Mouse (Mus musculus) forebrain, embryonic 16.5 days (tissue): ENCODE measurements at regions not wholly inside any gene's neighbourhood (a gene's known extent, or its start where the extent isn't known, plus 50 kb on each side); places are given as distances from the start of the nearest gene placed in this dataset.
"Not testable (repeated sequence)": the region's sequence is repeated elsewhere in the genome, so short reads cannot be mapped to it uniquely, and the experiment has no call there.

Source experiments
- ATAC-seq: fragments of 200-750 bp; cut with Nextera tagmentation; 2 replicates; pipeline ENCODE4 v1.8.0; 2017; ENCODE audit warnings: mild to moderate bottlenecking, moderate library complexity
- H3K27ac ChIP-seq: fragments of 300-500 bp; sonication (generic); 2 replicates; pipeline ENCODE4 v1.5.1; 2014; ENCODE audit warnings: low read length, control low read depth
- H3K27me3 ChIP-seq: fragments of 300-500 bp; sonication (generic); replicated peaks from 2 replicates; pipeline ENCODE4 v1.6.1; 2014; ENCODE audit warnings: low read length; ENCODE audit not compliant: control insufficient read depth, insufficient read depth
- H3K36me3 ChIP-seq: fragments of 300-500 bp; sonication (generic); 2 replicates; pipeline ENCODE4 v1.6.1; 2014; ENCODE audit not compliant: control insufficient read depth, insufficient read depth
- H3K4me1 ChIP-seq: fragments of 300-500 bp; sonication (generic); replicated peaks from 2 replicates; pipeline ENCODE4 v1.6.1; 2014; ENCODE audit warnings: low read length; ENCODE audit not compliant: control insufficient read depth, insufficient read depth
- H3K4me2 ChIP-seq: fragments of 300-500 bp; sonication (generic); 2 replicates; pipeline ENCODE4 v1.6.1; 2014; ENCODE audit warnings: mild to moderate bottlenecking, low read length, control low read depth
- H3K4me3 ChIP-seq: fragments of 300-500 bp; sonication (generic); replicated peaks from 2 replicates; pipeline ENCODE4 v1.5.1; 2014; ENCODE audit warnings: mild to moderate bottlenecking, low read length, control low read depth
- H3K9ac ChIP-seq: fragments of 300-500 bp; sonication (generic); replicated peaks from 2 replicates; pipeline ENCODE4 v1.6.1; 2014; ENCODE audit warnings: low read depth, low read length, control low read depth
- H3K9me3 ChIP-seq: fragments of 300-500 bp; sonication (generic); 2 replicates; pipeline ENCODE4 v1.6.1; 2016; ENCODE audit warnings: low read length; ENCODE audit not compliant: control insufficient read depth
- WGBS: fragments of 180-500 bp; shearing (Covaris S2); extraction: QIAGEN DNeasy Blood & Tissue Kit; methylation state at CpG from one replicate; pipeline ENCODE4 v1.1.7; 2014; 5-methylcytosine and 5-hydroxymethylcytosine counted together

DNA sequence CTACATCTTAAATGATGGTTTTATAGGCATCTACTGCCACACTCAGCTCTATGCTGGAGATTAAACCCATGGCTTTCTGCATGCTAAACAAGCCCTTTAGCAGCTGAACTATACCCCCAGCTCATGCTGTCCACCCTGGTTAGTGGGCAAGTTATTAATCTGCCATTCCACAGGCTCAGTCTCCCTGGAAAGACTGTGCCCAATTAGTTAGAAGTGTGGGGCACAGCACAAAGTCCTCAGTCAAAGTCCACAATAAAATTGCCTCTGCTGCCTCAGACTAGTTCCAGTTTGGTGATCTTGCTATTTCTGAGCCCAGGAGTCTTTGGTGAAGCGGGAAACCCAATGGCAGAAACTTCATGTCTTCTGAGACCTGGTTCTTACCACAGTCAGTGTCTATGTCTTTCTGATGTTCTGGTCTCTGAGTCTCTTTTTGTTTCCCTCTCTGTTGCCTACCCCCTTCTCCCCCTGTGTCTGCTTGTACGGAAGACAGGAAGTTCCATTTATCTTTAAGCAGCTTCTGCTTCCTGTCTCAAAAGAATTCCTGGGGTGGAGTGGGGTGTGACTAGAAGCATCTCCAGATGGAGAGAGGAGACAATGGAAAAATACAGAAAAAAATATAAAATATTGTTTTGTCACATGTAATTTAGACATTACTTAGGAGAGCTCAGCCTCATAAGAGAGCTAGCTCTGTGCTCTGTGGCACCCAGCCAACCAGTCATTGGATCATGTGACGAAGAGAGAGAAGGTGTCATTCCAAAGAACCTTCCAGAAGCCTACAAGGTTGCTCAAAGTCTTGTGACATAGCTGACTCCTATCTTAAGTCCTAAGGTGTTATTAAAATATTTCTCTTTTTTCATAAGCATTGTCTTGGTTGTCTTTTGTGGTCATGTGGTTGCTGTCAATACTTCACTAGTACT is 133.3 kb upstream of the Max start:
- Histone ChIP-seq H3K4me1 (no peaks in the 10 kb centered on the region), H3K36me3 (no peaks in the 10 kb centered on the region), H3K27ac (no peak overlapping the region), H3K4me2 (no peak overlapping the region), H3K27me3 (no peaks in the 10 kb centered on the region), H3K4me3 (no peak overlapping the region), H3K9ac (no peak overlapping the region), H3K9me3 (no peaks in the 10 kb centered on the region)
- ATAC-seq, result no peak
- 90% methylated on average over 3 of the region's 3 CpGs for WGBS

- Histone ChIP-seq H3K4me1 (no peaks in the 10 kb centered on the region), H3K36me3 (no peaks in the 10 kb centered on the region), H3K27ac (no peak overlapping the region), H3K9me3 (no peaks in the 10 kb centered on the region), H3K4me3 (no peak overlapping the region), H3K4me2 (no peak overlapping the region), H3K9ac (no peak overlapping the region), H3K27me3 (no peaks in the 10 kb centered on the region)
- ATAC-seq, result no peak
- WGBS, result 88% methylated on average over 7 of the region's 7 CpGs
Measured at GRCm38 (mm10) chr12:77094168-77094567, 132.2 kb upstream of the Max start.

- H3K4me1 ChIP-seq, result no peaks in the 10 kb centered on the region
- ATAC-seq, result no peak
- WGBS, result 43% methylated on average over 3 of the region's 3 CpGs
- no peaks in the 10 kb centered on the region for H3K27me3 ChIP-seq
- H3K9ac ChIP-seq, result no peak overlapping the region
- no peak overlapping the region for H3K4me2 ChIP-seq
- no peak overlapping the region for H3K4me3 ChIP-seq
- no peaks in the 10 kb centered on the region for H3K9me3 ChIP-seq
- H3K27ac ChIP-seq, result no peak overlapping the region
- H3K36me3 ChIP-seq, result no peaks in the 10 kb centered on the region
Measured at GRCm38 (mm10) chr12:77092741-77093140, 130.7 kb upstream of the Max start.

DNA sequence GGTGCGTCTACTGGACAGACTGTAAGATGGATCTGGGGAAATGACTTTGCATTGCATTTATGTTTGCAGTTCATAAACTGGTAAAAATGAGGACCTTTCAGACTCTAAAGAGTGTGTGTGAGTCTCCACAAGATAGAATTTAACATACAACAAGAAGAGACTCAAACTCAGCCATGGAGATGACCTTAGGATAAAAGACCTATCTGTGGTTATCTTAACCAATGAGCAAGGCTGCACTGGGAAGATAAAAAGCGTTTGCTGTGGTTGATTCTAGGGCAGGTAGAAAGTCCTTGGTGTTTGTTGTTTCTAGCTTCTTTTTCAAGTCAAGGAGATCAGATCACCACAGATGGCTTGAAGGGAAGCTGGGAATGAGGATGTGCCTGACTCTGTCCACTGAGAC is 130.1 kb upstream of the Max start:
- 91% methylated on average over 2 of the region's 2 CpGs for WGBS
- ATAC-seq, result no peak

DNA sequence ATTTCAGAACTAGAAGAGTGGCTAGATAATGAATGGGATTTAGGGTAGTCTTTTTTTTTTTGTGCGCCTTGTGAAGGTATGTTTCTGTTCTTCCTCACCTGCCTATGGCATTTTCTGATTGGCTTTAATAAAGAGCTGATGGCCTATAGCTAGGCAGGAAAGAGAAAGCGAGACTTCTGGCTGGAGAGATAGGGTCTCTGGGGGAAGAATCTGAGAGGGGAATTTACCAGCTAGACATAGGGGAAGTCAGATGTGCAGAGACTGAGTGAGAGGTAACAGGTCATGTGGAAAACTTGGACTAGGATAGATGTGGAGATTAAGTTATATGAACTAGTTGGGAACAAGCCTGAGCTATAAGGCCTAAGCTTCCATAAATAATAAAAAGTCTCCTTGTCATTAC is 129.7 kb upstream of the Max start:
- 90% methylated on average over 2 of the region's 2 CpGs for WGBS
- no peaks in the 10 kb centered on the region for H3K4me1 ChIP-seq
- H3K4me3 ChIP-seq, result no peak overlapping the region
- H3K27me3 ChIP-seq, result no peaks in the 10 kb centered on the region
- no peak overlapping the region for H3K4me2 ChIP-seq
- no peaks in the 10 kb centered on the region for H3K9me3 ChIP-seq
- no peak overlapping the region for H3K9ac ChIP-seq
- no peak for ATAC-seq
- no peaks in the 10 kb centered on the region for H3K36me3 ChIP-seq
- no peak overlapping the region for H3K27ac ChIP-seq

More for the DNA sequence above, 130.1 kb upstream of the Max start:
- no peak overlapping the region for H3K9ac ChIP-seq
- no peaks in the 10 kb centered on the region for H3K4me1 ChIP-seq
- no peaks in the 10 kb centered on the region for H3K27me3 ChIP-seq
- no peak overlapping the region for H3K27ac ChIP-seq
- no peaks in the 10 kb centered on the region for H3K9me3 ChIP-seq
- H3K36me3 ChIP-seq, result no peaks in the 10 kb centered on the region
- no peak overlapping the region for H3K4me3 ChIP-seq
- H3K4me2 ChIP-seq, result no peak overlapping the region

DNA sequence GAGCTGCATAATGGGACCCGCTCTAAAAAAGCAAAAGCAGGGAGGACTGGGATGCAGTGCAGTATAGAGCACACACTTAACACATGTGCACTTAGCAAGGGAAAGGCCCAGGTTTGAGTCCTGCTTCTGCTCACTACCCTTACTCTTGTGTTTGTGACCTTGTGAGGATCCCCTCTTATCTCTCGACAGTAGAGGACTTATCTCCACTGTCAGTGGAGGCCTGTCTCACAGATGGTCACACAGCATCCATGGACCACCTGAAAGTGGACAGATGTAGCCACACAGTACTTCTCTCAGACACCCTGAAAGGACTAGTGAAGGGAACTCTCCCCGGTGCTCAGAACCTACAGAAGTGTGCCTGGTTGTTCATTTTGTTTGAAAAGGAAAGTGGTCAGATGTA is 128.5 kb upstream of the Max start:
- H3K4me2 ChIP-seq, result no peak overlapping the region
- no peak for ATAC-seq
- no peaks in the 10 kb centered on the region for H3K4me1 ChIP-seq
- WGBS, result 97% methylated on average over 3 of the region's 3 CpGs
- no peaks in the 10 kb centered on the region for H3K27me3 ChIP-seq
- H3K9ac ChIP-seq, result no peak overlapping the region
- no peaks in the 10 kb centered on the region for H3K36me3 ChIP-seq
- no peak overlapping the region for H3K27ac ChIP-seq
- H3K9me3 ChIP-seq, result no peaks in the 10 kb centered on the region
- H3K4me3 ChIP-seq, result no peak overlapping the region

GRCm38 (mm10) chr12:77089624-77090278 is 127.8 kb upstream of the Max start:
- Histone ChIP-seq H3K4me2 (no peak overlapping the region), H3K4me3 (no peak overlapping the region), H3K4me1 (no peaks in the 10 kb centered on the region), H3K9me3 (no peaks in the 10 kb centered on the region), H3K9ac (no peak overlapping the region), H3K27ac (no peak overlapping the region), H3K36me3 (no peaks in the 10 kb centered on the region), H3K27me3 (no peaks in the 10 kb centered on the region)
- no peak for ATAC-seq
- WGBS, result 89% methylated on average over 6 of the region's 6 CpGs

GRCm38 (mm10) chr12:77088452-77088851 is 126.5 kb upstream of the Max start:
- H3K36me3 ChIP-seq, result no peaks in the 10 kb centered on the region
- no peaks in the 10 kb centered on the region for H3K4me1 ChIP-seq
- H3K4me3 ChIP-seq, result no peak overlapping the region
- H3K9ac ChIP-seq, result no peak overlapping the region
- WGBS, result 85% methylated on average over 2 of the region's 2 CpGs
- no peak overlapping the region for H3K4me2 ChIP-seq
- no peaks in the 10 kb centered on the region for H3K9me3 ChIP-seq
- no peak for ATAC-seq
- no peaks in the 10 kb centered on the region for H3K27me3 ChIP-seq
- no peak overlapping the region for H3K27ac ChIP-seq

DNA sequence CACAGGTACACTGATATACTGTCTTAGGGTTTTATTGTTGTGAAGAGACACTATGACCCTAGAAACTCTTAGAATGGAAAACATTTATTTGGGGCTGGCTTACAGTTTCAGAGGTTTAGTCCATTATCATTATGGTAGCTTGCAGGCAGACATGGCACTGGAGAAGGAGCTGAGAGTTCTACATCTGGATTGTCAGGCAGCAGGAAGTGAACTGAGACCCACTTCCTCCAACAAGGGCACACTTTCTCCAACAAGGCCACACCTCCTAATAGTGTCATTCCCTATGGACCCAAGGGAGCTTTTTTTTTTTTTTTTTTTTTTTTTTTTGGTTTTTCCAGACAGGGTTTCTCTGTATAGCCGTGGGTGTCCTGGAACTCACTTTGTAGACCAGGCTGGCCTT is 124.9 kb upstream of the Max start:
- H3K4me2 ChIP-seq, result not testable (repeated sequence)
- 100% methylated on average over 1 of the region's 1 CpGs for whole genome bisulfite sequencing

More for the DNA sequence above, 124.9 kb upstream of the Max start:
- not testable (repeated sequence) for H3K9me3 ChIP-seq, H3K36me3 ChIP-seq, H3K27me3 ChIP-seq, H3K9ac ChIP-seq, H3K27ac ChIP-seq, ATAC-seq, H3K4me3 ChIP-seq, H3K4me1 ChIP-seq
